8 mouse cellular contexts compared by ENCODE assay signal in genomic region chr2:180225762-180226378, GRCm38 (mm10). TPM values are rescaled to one million over a fixed set of nuclear protein-coding genes. Genes with fewer than 3 reads are reported as not detected.
DNase-seq lines count a peak whose midpoint lies in the region; ATAC-seq and TF ChIP-seq lines count a peak whose summit lies in the region.

TSS of gene Lama5 (minus strand) at chr2:180225859.

- H3K27ac ChIP-seq in heart, embryonic 10.5 days, result peak within 1 kb of the TSS; percentile 91
- H3K27ac ChIP-seq in lung, postnatal 0 days (ENCODE audit: low read length), result peak within 1 kb of the TSS; percentile 94
- H3K27ac ChIP-seq in stomach, embryonic 14.5 days (ENCODE audit: low read length), result peak within 1 kb of the TSS; percentile 81

- peaks cover 5% of the 10 kb centered on the region for H3K36me3 ChIP-seq in heart, embryonic 10.5 days
- H3K36me3 ChIP-seq in lung, postnatal 0 days (ENCODE audit: insufficient read depth, low read length), result no peaks in the 10 kb centered on the region; the same call in 1 of the 2 replicates
- peaks cover 3% of the 10 kb centered on the region; the same call in 1 of the 2 replicates for H3K36me3 ChIP-seq in stomach, embryonic 14.5 days (ENCODE audit: control insufficient read depth, insufficient read depth, low read length)

- H3K4me2 ChIP-seq in lung, postnatal 0 days (replicated peaks; ENCODE audit: low read depth, low read length), result peak within 1 kb of the TSS; percentile 84
- peak within 1 kb of the TSS; percentile 96 for H3K4me2 ChIP-seq in stomach, embryonic 14.5 days (replicated peaks; ENCODE audit: low read depth, low read length)

- peak; percentile 81 for ATAC-seq in lung, postnatal 0 days
- peak; percentile 73 for ATAC-seq in stomach, embryonic 14.5 days (ENCODE audit: insufficient number of reproducible peaks, insufficient read depth, low FRiP score, low read depth)

- under 1% methylated on average over 35 of the region's 37 CpGs for WGBS in heart, embryonic 10.5 days
- 2% methylated on average over 30 of the region's 37 CpGs for WGBS in lung, postnatal 0 days
- WGBS in stomach, embryonic 14.5 days, result 2% methylated on average over 32 of the region's 37 CpGs

- H3K9me3 ChIP-seq in heart, embryonic 10.5 days, result no peaks in the 10 kb centered on the region
- no peaks in the 10 kb centered on the region for H3K9me3 ChIP-seq in lung, postnatal 0 days (ENCODE audit: low read length)
- H3K9me3 ChIP-seq in stomach, embryonic 14.5 days (ENCODE audit: control insufficient read depth, low read depth, low read length), result no peaks in the 10 kb centered on the region

- peak; percentile 72 for DNase-seq in ovary, postnatal 36 days (ENCODE audit: low spot score)
- DNase-seq in ovary, postnatal 14 days (ENCODE audit: low spot score), result no peak
- peak; percentile 47 for DNase-seq in embryo, embryonic 11.5 days (ENCODE audit: low read depth, low spot score)
- DNase-seq in heart, embryonic 10.5 days (ENCODE audit: low spot score), result peak; percentile 77
- DNase-seq in kidney, adult 9 months, result peak; percentile 84
- DNase-seq in lung, postnatal 0 days (ENCODE audit: low spot score), result peak; percentile 93
- DNase-seq in right cerebral cortex, adult 18-20 months, result no peak

- H3K4me1 ChIP-seq in heart, embryonic 10.5 days, result peaks cover 89% of the 10 kb centered on the region
- H3K4me1 ChIP-seq in lung, postnatal 0 days (ENCODE audit: insufficient read depth, low read depth, low read length), result peaks cover 60% of the 10 kb centered on the region; the same call in 1 of the 2 replicates
- H3K4me1 ChIP-seq in stomach, embryonic 14.5 days (ENCODE audit: control insufficient read depth, insufficient read depth, low read length), result peaks cover 47% of the 10 kb centered on the region

- TF ChIP-seq EP300 in lung, postnatal 0 days (IDR thresholded peaks at IDR 0.05), result no peak

- TF ChIP-seq CTCF in lung, postnatal 0 days (IDR thresholded peaks at IDR 0.05), result no peak; the same call in 1 of the 2 replicates

- H3K27me3 ChIP-seq in heart, embryonic 10.5 days (ENCODE audit: insufficient read depth, poor library complexity, severe bottlenecking), result peaks cover 34% of the 10 kb centered on the region; the same call in 1 of the 2 replicates
- no peaks in the 10 kb centered on the region for H3K27me3 ChIP-seq in lung, postnatal 0 days (replicated peaks; ENCODE audit: insufficient read depth, low read length)
- H3K27me3 ChIP-seq in stomach, embryonic 14.5 days (ENCODE audit: control insufficient read depth, insufficient read depth, low read length), result no peaks in the 10 kb centered on the region

- peak within 1 kb of the TSS; percentile 82 for H3K9ac ChIP-seq in lung, postnatal 0 days (replicated peaks; ENCODE audit: low read depth)
- peak within 1 kb of the TSS; percentile 71 for H3K9ac ChIP-seq in stomach, embryonic 14.5 days (replicated peaks; ENCODE audit: low read depth, low read length)

- H3K4me3 ChIP-seq in heart, embryonic 10.5 days, result peak within 1 kb of the TSS; percentile 74
- peak within 1 kb of the TSS; percentile 85 for H3K4me3 ChIP-seq in lung, postnatal 0 days (ENCODE audit: low read depth, low read length)
- H3K4me3 ChIP-seq in stomach, embryonic 14.5 days (ENCODE audit: low read depth, low read length), result peak within 1 kb of the TSS; percentile 76

RNA-seq across cellular contexts. Expression of gene Lama5, which starts in this region (rescaled TPM):
- 23.6 and 30.8 TPM in 2 replicates for polyA plus RNA-seq in heart, embryonic 10.5 days (2016; fragmentation: Nextera tagmentation; extraction: Ambion mirVana)
- polyA plus RNA-seq in lung, postnatal 0 days (2015; fragmentation: Nextera tagmentation; extraction: Ambion mirVana), result 83.7 and 85.3 TPM in 2 replicates
- 64.0 and 70.9 TPM in 2 replicates for polyA plus RNA-seq in stomach, embryonic 14.5 days (2014; fragmentation: Nextera tagmentation; extraction: Ambion mirVana)

Comparison
In these comparisons a context has a peak if more than half of its experiments do, and no peak if none do; other contexts are left out.
1. DNase-seq: peak in ovary, postnatal 36 days (single experiment), embryo, embryonic 11.5 days (single experiment), heart, embryonic 10.5 days (single experiment), kidney, adult 9 months (single experiment) and lung, postnatal 0 days (single experiment); none in ovary, postnatal 14 days (single experiment) and right cerebral cortex, adult 18-20 months (single experiment).
2. Peak in every context shown above with its lines, with median percentiles within 50 percentile points of each other: H3K27ac ChIP-seq and H3K4me3 ChIP-seq.